Mouse (Mus musculus): ENCODE measurements at regions not wholly inside any gene's neighbourhood (a gene's known extent, or its start where the extent isn't known, plus 50 kb on each side); places are given as distances from the start of the nearest gene placed in this dataset.
"Not testable (repeated sequence)": the region's sequence is repeated elsewhere in the genome, so short reads cannot be mapped to it uniquely, and the experiment has no call there.

DNA sequence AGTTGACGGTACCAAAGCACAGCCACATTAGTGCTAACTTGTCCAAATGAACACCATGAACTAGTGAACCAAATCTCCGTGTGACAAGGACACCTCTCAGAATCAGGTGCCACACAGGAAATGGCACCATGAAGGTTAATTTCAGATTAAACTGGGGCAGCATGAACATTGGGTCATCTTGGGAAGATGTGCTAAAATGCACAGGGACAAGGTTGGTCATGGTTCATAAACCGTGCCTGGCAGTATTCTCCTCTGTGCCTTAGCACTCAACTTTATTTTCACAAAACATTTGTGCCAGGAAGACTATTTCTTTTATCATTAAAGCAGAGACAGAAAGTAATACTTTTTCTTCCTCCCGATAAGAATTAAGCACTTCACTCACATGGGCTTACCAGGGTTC lies 672.6 kb downstream of the Rwdd3 start:
- DNase-seq, result no peak

DNA sequence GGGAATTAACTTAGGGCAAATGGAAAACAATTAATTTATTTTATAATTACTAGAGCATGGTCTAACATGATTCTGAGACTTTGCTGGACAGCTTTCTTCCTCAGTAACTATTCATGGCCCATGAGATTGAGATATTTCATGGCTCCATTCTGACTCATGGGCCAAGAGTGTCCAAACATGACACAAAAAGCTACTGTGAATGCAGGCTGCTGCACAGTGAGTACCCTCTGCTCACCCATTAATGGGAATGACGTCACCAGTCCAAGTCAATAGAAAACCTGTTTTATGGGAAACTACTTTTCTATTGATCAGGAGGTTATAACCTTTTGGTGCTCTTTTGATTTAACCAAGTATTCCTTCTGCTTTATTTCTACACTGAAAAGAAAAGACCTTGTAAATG lies 693.6 kb downstream of the Rwdd3 start:
- DNase-seq, result no peak

DNA sequence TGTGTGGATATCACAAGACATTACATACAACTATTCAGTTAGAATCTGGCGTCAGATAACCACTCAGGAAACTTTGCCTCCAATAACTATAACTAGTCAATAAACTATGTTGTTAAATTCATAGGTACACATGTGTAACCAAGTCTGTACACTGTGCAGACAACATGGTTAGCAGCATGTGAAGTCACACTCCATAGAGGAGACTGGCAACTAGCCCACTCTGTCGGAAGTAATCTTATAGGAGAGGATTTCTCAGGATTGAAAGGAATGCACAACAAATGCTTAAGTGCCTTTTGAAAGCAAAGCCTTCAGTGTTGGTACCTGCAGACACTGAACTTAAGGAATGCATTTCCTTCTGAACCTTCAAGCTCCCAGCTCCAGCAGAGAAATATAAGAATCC lies 693.0 kb upstream of the Ptbp2 start:
- DNase-seq, result no peak

DNA sequence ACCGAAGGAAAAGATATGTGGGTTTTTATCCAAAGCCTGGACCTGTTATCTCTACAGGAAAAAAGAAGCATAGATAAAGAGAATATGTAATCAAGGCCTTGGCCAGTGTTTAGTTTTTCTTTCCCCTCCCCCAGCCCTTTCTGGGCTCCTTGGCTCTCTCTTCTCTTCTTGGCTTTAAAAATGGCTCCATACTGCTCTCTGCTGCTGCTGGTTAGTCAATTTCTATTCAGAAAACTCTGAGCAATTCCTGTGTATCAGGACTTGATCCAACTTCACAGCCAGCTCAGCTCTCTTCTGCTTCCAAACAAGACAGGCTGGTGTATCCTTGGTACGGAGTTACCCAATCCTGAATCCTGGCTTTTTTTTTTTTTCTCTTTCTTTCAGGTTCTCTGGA lies 689.4 kb upstream of the Ptbp2 start:
- DNase-seq, result peak; percentile 36

DNA sequence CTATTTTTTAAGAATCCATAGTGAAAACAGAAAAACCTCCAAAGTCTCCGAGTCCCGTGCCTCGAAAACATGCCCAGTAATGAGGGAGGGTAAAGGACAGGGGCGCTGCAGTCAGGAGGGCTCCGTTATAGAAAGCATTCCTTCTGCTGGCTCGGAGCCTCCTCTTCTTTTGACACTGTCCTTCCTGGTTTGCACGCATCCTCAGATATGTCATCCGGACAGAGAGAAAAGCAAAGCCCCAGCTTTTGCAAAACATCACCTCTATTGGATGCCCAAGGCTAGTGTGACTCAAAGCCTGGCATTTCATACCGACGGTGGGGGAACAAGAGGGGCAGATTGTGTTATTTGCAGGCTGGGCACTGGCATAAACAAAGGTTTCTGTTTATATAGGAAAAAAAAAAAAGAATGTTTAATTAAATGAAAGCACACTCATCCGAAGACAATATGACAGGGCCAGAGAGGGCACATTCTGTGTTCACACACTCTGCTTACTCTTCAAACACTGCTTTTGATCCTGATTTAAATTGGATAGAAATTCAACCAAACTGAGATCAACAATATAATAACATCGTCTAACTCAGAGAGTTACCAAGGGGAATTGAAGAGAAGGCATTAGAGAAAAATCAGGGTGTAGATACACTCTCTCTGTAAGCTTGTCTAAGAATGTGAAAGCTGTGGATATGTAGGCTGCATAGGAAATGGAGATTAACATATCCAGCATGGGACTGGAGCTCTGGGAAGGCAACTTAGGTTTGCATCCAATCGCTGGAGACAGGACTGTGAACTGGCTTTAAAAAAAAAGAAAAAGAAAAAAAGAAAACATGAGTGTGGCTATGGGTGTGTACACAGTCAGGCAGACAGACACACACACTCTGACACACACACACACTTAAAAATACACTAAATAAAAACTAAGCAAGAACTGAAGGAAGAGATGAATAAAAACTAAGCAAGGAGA lies 688.7 kb upstream of the Ptbp2 start:
- DNase-seq, result no peak

DNA sequence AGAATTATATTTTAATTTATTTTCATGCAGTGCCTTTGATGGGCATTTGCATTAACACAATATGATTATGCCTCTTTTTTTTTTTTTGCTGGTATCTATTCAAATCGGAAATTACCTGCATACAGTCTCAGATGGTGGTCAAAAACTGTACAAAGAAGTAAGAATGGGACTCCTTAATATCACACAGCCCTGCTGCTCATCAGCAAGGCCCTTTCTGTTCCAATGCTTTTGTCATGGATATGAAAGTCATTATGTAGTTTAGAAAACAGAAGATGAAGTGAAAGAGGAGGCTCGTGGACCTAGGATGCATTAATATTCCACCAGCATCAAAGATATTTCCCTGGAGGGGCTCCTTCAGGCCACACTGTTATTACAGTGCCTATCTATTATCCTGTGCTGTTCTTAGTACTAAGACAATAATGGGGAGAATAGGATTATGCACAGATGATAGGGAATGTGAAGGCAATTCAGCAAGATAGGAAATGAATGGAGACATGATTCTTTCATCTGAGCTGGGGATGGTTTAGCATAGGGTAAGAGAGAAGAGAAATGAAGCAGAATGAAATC lies 687.7 kb upstream of the Ptbp2 start:
- no peak for DNase-seq

DNA sequence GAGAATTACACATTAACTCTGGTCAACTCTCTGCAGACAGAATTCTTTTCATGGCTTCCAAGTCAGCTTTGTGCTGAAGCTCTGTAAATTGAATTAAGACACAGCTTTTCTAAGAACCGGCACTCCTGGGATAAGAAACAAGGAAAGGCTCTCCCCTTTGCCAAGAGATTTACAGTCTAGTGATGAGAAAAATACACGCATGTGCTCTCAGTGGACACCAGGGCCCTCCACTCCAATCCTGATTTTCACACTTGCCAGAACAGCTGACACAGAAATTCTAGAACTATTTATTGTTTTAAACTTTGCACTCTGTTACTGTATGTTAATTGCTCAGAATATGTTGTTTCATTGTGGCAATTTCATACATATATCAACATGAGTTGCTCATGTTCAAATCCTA lies 684.6 kb upstream of the Ptbp2 start:
- no peak for DNase-seq

DNA sequence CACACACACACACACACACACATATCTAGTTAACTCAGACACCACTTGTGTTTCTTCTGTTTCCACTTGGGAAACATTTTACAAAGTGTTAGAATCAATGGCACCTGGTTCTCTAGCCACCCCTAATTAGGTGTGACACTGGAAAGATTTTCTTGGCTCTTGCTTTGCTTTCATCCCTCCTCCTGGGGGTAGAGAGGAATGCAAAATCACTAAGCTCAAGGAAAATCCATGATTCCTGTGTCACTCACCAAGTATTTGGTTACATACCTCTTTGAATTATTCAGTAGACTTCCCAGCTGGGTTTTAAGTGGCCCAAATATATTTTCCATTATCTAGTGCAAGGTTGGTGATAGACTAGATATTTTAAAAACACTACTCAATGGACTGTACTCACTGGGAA lies 676.5 kb upstream of the Ptbp2 start:
- DNase-seq, result no peak

DNA sequence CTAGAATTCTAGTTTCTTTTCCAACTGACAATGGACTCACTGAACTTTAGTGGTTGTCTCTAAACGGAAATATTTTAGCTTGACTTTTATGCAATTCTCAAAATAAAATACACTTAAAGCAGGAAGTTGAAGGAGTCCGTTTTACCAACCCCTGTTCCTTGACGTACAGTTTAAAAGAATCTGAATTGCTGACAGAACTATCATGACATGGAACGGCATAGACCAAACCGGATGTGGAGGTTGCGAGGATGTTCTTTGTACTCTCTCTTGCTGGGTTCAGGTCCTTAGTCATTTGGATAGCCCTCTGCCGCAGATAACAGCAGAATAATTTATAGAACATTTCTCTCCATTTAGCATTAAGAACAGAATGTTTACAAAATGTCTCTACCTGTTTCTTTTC lies 673.6 kb upstream of the Ptbp2 start:
- no peak for DNase-seq

DNA sequence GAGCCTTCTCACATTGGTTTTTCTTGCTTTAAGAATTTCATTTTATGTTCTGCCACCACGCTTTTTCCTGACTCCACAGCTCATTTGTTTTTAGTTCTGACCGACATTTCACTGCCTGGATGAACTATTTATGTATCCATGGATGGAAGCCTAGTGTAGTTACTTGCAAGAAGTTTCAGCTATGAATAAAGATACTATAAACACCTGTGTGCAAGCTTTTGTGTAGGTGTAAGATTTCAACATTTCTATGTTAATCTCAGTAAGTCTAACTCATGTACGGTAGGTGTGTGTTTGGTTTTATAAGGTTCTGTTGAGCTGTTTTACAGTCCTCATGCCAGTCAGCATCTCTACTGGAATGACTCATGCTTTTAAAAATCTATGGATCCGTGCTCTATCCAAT lies 656.9 kb upstream of the Ptbp2 start:
- DNase-seq, result no peak

DNA sequence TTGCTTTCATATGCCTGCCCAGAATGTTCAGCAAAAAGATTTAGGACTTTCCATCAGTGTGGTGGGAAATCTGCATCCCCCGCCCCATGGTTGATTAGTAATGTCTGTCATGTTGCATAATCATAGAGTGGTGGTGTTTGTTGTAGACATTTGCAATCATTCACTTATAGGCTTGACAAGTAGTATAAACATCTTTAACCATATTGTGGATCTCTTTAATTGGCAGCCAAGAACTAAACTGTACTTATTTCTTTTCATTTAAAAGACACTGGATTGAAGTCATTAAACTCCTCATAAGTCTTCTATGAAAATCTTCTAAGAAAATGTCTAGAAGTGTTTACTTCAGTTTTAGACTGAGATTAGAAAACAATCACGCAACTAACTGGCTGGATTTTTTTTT lies 646.0 kb upstream of the Ptbp2 start:
- DNase-seq, result no peak

DNA sequence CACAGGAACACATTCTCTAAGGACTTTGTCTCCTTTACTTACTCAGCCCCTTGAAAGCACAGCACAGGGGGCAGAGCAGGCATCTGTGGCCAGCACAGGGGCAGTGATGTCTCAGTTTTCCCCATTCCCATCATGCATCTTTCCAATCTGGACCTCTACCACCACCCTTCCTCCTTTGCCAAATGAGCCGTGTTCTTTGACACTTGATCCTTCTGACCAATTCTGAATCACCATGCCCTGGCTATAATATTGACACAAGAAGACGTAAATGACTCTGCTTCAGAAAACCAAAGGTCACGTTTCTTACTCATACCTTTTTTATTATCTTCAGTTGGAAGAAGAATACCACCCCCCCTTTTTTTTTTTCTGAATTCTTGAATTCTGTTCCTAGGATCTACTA lies 632.4 kb upstream of the Ptbp2 start:
- DNase-seq, result no peak

DNA sequence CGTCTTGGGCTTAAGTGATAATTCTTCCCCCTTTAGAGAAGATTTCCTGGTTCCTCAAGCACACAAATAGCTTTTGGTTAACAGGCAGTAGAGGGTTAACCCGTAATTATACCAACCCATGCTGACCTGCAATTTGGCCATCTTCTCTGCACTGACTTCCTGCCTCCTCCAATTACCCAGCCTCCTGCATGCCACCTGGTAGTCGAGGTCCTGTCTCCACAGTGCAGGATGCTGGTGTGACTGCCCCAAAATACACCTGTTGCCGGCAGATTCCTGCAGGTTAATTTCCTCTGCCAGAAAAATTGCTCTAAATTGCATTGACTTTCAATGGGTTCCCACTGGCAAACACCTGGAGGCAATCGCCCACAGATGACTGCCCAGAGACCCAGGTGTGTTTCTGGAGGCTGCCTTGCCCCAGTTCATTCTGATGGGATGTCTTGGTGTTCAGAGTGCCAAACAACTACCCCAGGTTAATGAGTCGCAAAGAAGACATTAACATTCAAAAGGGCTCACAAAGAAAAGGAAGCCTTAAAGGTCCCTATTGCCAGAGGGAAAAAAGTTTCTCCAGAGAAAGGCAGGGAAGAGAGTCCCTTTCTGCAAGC lies 591.5 kb upstream of the Ptbp2 start:
- no peak for DNase-seq

DNA sequence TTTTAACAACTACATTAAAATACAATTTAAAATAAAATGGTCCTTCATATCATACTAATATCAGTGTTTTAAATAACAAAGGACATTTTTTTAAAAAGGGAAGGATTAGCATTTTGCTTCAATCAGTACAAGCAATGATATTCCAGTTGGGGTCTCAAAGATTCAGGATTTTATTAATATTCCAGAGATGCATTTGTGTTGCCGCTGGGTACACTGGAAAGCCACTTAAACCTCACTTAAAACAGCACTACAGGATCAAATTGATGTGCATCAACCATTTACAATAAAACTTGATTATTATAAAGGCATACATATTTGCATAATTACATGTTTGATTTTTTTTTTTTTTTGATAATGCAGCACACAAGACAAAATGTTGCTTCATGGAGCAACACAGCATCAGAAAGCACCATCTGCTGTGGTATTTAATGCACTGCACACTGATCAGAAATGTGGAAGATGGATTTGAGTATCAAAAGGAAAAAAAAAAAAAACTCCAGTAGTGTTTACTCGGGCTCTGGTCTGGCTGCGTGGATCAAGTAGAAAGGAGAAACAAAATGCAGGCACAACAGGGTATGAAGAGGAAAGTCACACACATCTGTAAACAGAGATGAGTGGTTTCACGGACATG lies 558.6 kb upstream of the Ptbp2 start:
- DNase-seq, result no peak

DNA sequence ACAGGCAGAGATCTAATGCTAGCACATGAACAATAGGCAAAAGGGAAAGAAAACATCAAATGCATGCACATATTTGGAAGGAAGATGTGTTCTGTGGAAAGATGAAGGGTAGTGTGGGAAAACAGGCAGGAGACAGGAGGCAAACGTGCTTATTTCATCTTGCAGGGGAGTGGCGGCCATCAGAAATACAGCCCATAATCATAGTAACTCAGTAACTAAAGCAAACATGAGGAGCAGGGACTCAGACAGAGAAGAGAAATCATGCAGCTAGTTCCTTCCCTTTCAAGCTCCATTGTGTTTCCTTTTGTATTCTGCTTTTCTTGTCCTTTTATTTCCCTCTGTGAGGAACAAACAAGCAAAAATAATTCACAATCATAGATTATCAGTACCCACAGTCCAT lies 557.6 kb upstream of the Ptbp2 start:
- DNase-seq, result no peak

DNA sequence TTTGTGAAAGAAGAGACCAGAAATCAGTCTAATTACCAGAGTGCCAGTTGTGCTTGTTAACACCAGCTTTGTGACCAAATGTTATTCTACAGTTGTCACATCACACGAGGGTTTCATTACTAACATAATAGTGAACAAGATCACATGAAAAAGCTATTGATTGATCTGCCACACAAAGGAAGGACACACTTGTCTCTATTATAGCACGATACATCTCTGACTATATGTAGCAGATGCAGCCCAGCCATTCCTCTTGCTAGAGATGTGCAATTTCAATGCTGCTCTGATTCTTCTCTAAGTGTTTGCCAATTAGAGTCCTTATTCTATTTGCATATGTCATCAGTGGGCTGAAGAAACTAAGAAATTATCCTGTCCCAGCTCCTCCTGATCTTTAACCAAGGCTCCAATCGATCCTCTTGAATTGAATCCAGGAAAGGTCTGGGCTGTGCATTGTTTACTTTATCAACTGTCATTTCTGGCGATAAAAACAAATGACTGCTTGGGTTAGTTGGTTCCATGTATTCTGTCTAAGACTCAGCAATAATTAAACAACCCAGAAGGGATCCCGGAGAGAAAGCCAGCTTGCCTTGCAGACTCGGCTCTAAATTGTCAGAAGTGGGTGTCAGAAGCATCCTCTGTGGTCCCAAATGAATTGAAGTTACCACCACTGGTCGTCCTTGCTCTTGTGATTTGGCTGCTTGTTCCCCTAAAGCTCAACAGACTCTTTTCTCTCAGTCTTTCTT lies 551.7 kb upstream of the Ptbp2 start:
- no peak for DNase-seq

DNA sequence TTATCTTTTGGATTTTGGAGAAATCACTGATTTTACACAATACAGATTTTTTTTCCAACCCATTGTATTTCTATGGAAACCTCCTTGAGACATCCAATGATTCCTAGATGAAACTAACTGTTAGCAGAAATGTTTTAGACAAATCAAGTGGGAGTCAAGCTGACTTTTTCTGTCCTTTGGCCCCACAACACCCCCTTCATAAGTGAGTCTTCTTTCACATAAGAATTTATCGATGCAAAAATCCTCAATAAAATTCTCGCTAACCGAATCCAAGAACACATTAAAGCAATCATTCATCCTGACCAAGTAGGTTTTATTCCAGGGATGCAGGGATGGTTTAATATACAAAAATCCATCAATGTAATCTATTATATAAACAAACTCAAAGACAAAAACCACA lies 522.8 kb upstream of the Ptbp2 start:
- not testable (repeated sequence) for DNase-seq

DNA sequence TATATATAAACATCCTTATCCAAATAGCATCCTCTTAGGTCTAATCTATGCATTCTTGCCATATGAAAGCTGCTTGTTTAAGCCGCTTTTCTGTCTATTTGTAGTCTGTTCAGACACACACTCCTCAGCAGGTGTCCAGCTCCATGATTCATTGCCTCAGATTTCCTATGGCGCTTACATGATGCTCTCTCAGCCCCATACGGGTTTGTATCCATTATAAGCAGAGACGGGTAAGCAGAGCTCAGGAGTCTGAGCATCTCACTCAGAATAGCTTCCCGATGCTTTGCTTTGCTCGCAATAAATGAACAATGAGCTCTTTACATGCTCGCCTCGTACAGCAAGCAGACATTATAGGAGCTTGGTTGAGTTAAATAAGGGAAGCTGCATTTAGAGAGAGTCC lies 521.3 kb upstream of the Ptbp2 start:
- no peak for DNase-seq
